Comparison of ENCODE assay signal across 11 mouse cellular contexts in the genomic region with DNA sequence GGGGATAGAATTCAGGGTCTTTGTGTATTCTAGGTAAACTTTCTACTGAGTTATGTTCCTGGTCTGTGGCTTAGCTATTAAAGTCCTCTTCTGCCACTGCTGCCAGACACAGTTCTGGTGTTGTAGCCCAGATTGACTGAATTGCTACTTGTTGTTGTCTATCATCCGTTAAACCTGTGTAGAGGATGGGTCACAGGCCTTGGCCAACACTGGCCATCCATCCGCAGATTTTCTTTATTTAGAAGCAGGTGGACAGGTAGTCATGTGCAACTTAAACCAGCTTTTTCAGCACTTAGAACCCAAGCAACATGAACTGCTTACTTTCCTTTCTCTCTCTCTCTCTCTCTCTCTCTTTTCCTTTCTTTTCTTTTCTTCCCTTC. TPM values are rescaled to one million over a fixed set of nuclear protein-coding genes. Genes with fewer than 3 reads are reported as not detected.
A peak's percentile ranks its signal among the peaks of the same experiment; 100 is the strongest.
DNase-seq lines count a peak whose midpoint lies in the region; ATAC-seq and TF ChIP-seq lines count a peak whose summit lies in the region.
"Had no signal": no experiment of that assay in that cellular context is flagged by ENCODE, and none has a peak within 500 bp of the region (broad histone marks: within the 10 kb centered on the region; RNA-seq: fewer than 3 reads in every experiment).

No protein-coding gene starts in this region.

- peaks cover 16% of the 10 kb centered on the region for H3K4me1 ChIP-seq in heart, embryonic 15.5 days (replicated peaks)
- H3K4me1 ChIP-seq in brown adipose tissue, adult 24 weeks (ENCODE audit: control insufficient read depth, insufficient read depth, insufficient read length, low read length), result peaks cover 5% of the 10 kb centered on the region
- H3K4me1 ChIP-seq in intestine, embryonic 15.5 days (replicated peaks), result peaks cover 9% of the 10 kb centered on the region
- no peaks in the 10 kb centered on the region for H3K4me1 ChIP-seq in midbrain, postnatal 0 days (ENCODE audit: insufficient read depth, low read length)

- no peaks in the 10 kb centered on the region for H3K9me3 ChIP-seq in heart, embryonic 15.5 days (replicated peaks)
- H3K9me3 ChIP-seq in intestine, embryonic 15.5 days, result no peaks in the 10 kb centered on the region
- no peaks in the 10 kb centered on the region for H3K9me3 ChIP-seq in midbrain, postnatal 0 days (ENCODE audit: low read length)

- H3K27ac ChIP-seq in heart, embryonic 15.5 days, result no peak overlapping the region
- H3K27ac ChIP-seq in brown adipose tissue, adult 24 weeks (replicated peaks; ENCODE audit: low read depth, low read length), result no peak overlapping the region
- H3K27ac ChIP-seq in intestine, embryonic 15.5 days, result no peak overlapping the region
- no peak overlapping the region for H3K27ac ChIP-seq in midbrain, postnatal 0 days (ENCODE audit: low read depth, low read length)
- H3K27ac ChIP-seq in left cerebral cortex, adult 2 months, result no peak overlapping the region

- H3K36me3 ChIP-seq in heart, embryonic 15.5 days, result peaks cover 14% of the 10 kb centered on the region
- no peaks in the 10 kb centered on the region for H3K36me3 ChIP-seq in intestine, embryonic 15.5 days
- no peaks in the 10 kb centered on the region for H3K36me3 ChIP-seq in midbrain, postnatal 0 days (ENCODE audit: insufficient read depth, low read length)

- TF ChIP-seq CTCF in midbrain, postnatal 0 days (IDR thresholded peaks at IDR 0.05), result no peak
- no peak for TF ChIP-seq CTCF in left cerebral cortex, adult 2 months (IDR thresholded peaks at IDR 0.05)

- H3K4me3 ChIP-seq in heart, embryonic 15.5 days, result peak overlapping the region; percentile 71
- H3K4me3 ChIP-seq in brown adipose tissue, adult 24 weeks (ENCODE audit: insufficient read depth, low read depth, low read length), result peak overlapping the region; percentile 53
- H3K4me3 ChIP-seq in intestine, embryonic 15.5 days (replicated peaks), result peak overlapping the region; percentile 64
- no peak overlapping the region for H3K4me3 ChIP-seq in midbrain, postnatal 0 days (ENCODE audit: low read depth, low read length)
- H3K4me3 ChIP-seq in left cerebral cortex, adult 2 months, result no peak overlapping the region

- intact Hi-C loops in heart, postnatal 14 days (cut with DNase I), result no loop called here
- intact Hi-C loops in left cerebral cortex, adult 2 months (cut with DNase I), result no loop called here

- 77% methylated on average over 2 of the region's 2 CpGs for WGBS in heart, embryonic 15.5 days
- WGBS in intestine, embryonic 15.5 days, result 43% methylated on average over 2 of the region's 2 CpGs
- WGBS in midbrain, postnatal 0 days, result 91% methylated on average over 2 of the region's 2 CpGs

- ATAC-seq in heart, embryonic 15.5 days (replicated peaks; ENCODE audit: insufficient number of reproducible peaks, insufficient read depth, low FRiP score, low read depth), result no peak
- ATAC-seq in intestine, embryonic 15.5 days, result no peak
- no peak for ATAC-seq in midbrain, postnatal 0 days (ENCODE audit: low FRiP score)

- H3K9ac ChIP-seq in heart, embryonic 15.5 days, result peak overlapping the region; percentile 79; the same call in 1 of the 2 replicates
- peak overlapping the region; percentile 60; the same call in 1 of the 2 replicates for H3K9ac ChIP-seq in intestine, embryonic 15.5 days
- no peak overlapping the region for H3K9ac ChIP-seq in midbrain, postnatal 0 days (replicated peaks; ENCODE audit: low read length, poor library complexity, severe bottlenecking)

- no peaks in the 10 kb centered on the region for H3K27me3 ChIP-seq in heart, embryonic 15.5 days
- no peaks in the 10 kb centered on the region for H3K27me3 ChIP-seq in intestine, embryonic 15.5 days (replicated peaks)
- no peaks in the 10 kb centered on the region for H3K27me3 ChIP-seq in midbrain, postnatal 0 days (ENCODE audit: insufficient read depth, low read length)

- H3K4me2 ChIP-seq in heart, embryonic 15.5 days, result peak overlapping the region; percentile 78
- H3K4me2 ChIP-seq in intestine, embryonic 15.5 days (replicated peaks), result peak overlapping the region; percentile 64
- H3K4me2 ChIP-seq in midbrain, postnatal 0 days (ENCODE audit: low read depth, low read length, poor library complexity, severe bottlenecking), result 0 out of 2 replicates have a peak overlapping the region, but pooled peaks have one; percentile 57

- no peak for DNase-seq in heart, postnatal 14 days
- no peak for DNase-seq in midbrain, postnatal 0 days (ENCODE audit: low spot score)
- no peak for DNase-seq in adrenal gland, postnatal 10 days
- DNase-seq in natural killer cell, adult 2 months (ENCODE audit: low spot score in 2 of 2), result no peak
- no peak for DNase-seq in left cerebral cortex, adult 2 months (ENCODE audit: extremely low spot score in 1 of 2, low spot score in 2 of 2)
- DNase-seq: cerebellum, postnatal 25 days; kidney, postnatal 14 days; thymus, postnatal 25 days had no signal

RNA-seq across cellular contexts. Expression of gene Wdr76, which starts 1.4 kb away (rescaled TPM):
- polyA plus RNA-seq in heart, embryonic 15.5 days (2015; fragmentation: Nextera tagmentation; extraction: Ambion mirVana), result 6.7 TPM in 2 replicates
- total RNA-seq in heart, postnatal 14 days (2021), result 1 to 10 TPM; 3.2 to 5.5 TPM
- 2.2 and 2.3 TPM in 2 replicates for polyA plus RNA-seq in brown adipose tissue, adult 24 weeks (2012; ENCODE audit: insufficient read depth, insufficient read length, missing spikeins)
- 6.3 and 8.6 TPM in 2 replicates for polyA plus RNA-seq in intestine, embryonic 15.5 days (2015; fragmentation: Nextera tagmentation; extraction: Ambion mirVana)
- 4.8 TPM in 2 replicates for total RNA-seq in midbrain, postnatal 0 days (2014; rRNA removed)
- 1.8 and 2.1 TPM in 2 replicates for polyA plus RNA-seq in midbrain, postnatal 0 days (2015; fragmentation: Nextera tagmentation; extraction: Ambion mirVana)
- 10 to 100 TPM in 1 of 2 experiments, 1 to 10 TPM in 1; 6.3 to 10.9 TPM for total RNA-seq in adrenal gland, postnatal 10 days (2021)
- total RNA-seq in left cerebral cortex, adult 2 months (2021), result 1 to 10 TPM; 4.5 to 5.5 TPM

RNA-seq across cellular contexts. Expression of gene Mfap1a, which starts 1.5 kb away (rescaled TPM):
- polyA plus RNA-seq in heart, embryonic 15.5 days (2015; fragmentation: Nextera tagmentation; extraction: Ambion mirVana), result 18.4 and 21.5 TPM in 2 replicates
- total RNA-seq in heart, postnatal 14 days (2021), result 10 to 100 TPM; 27.2 to 28.2 TPM
- polyA plus RNA-seq in brown adipose tissue, adult 24 weeks (2012; ENCODE audit: insufficient read depth, insufficient read length, missing spikeins), result 17.5 and 19.3 TPM in 2 replicates
- 19.8 and 20.8 TPM in 2 replicates for polyA plus RNA-seq in intestine, embryonic 15.5 days (2015; fragmentation: Nextera tagmentation; extraction: Ambion mirVana)
- total RNA-seq in midbrain, postnatal 0 days (2014; rRNA removed), result 13.9 and 14.2 TPM in 2 replicates
- polyA plus RNA-seq in midbrain, postnatal 0 days (2015; fragmentation: Nextera tagmentation; extraction: Ambion mirVana), result 20.8 and 20.9 TPM in 2 replicates
- total RNA-seq in adrenal gland, postnatal 10 days (2021), result 10 to 100 TPM; 24.5 to 25.7 TPM
- total RNA-seq in left cerebral cortex, adult 2 months (2021), result 10 to 100 TPM; 33.3 TPM

RNA-seq across cellular contexts. Expression of gene Mfap1b, which starts 34.1 kb away (rescaled TPM):
- 39.7 and 42.1 TPM in 2 replicates for polyA plus RNA-seq in heart, embryonic 15.5 days (2015; fragmentation: Nextera tagmentation; extraction: Ambion mirVana)
- total RNA-seq in heart, postnatal 14 days (2021), result 10 to 100 TPM; 25.7 to 25.9 TPM
- 22.1 and 30.8 TPM in 2 replicates for polyA plus RNA-seq in brown adipose tissue, adult 24 weeks (2012; ENCODE audit: insufficient read depth, insufficient read length, missing spikeins)
- polyA plus RNA-seq in intestine, embryonic 15.5 days (2015; fragmentation: Nextera tagmentation; extraction: Ambion mirVana), result 41.5 and 42.6 TPM in 2 replicates
- 22.6 and 30.4 TPM in 2 replicates for total RNA-seq in midbrain, postnatal 0 days (2014; rRNA removed)
- polyA plus RNA-seq in midbrain, postnatal 0 days (2015; fragmentation: Nextera tagmentation; extraction: Ambion mirVana), result 56.2 and 57.4 TPM in 2 replicates
- 10 to 100 TPM; 24.9 to 26.8 TPM for total RNA-seq in adrenal gland, postnatal 10 days (2021)
- total RNA-seq in left cerebral cortex, adult 2 months (2021), result 10 to 100 TPM; 40.9 to 41.5 TPM

RNA-seq across cellular contexts. Expression of gene Serinc4, which starts 51.4 kb away (rescaled TPM):
- 0.13 and 0.19 TPM in 2 replicates for polyA plus RNA-seq in heart, embryonic 15.5 days (2015; fragmentation: Nextera tagmentation; extraction: Ambion mirVana)
- under 1 TPM in 1 of 2 experiments, not detected in 1; 0.17 TPM for total RNA-seq in heart, postnatal 14 days (2021)
- not detected in 2 replicates for polyA plus RNA-seq in brown adipose tissue, adult 24 weeks (2012; ENCODE audit: insufficient read depth, insufficient read length, missing spikeins)
- 0.23 and 0.30 TPM in 2 replicates for polyA plus RNA-seq in intestine, embryonic 15.5 days (2015; fragmentation: Nextera tagmentation; extraction: Ambion mirVana)
- 1.8 and 2.6 TPM in 2 replicates for total RNA-seq in midbrain, postnatal 0 days (2014; rRNA removed)
- 1.1 and 1.5 TPM in 2 replicates for polyA plus RNA-seq in midbrain, postnatal 0 days (2015; fragmentation: Nextera tagmentation; extraction: Ambion mirVana)
- total RNA-seq in adrenal gland, postnatal 10 days (2021), result under 1 TPM in 1 of 2 experiments, not detected in 1; 0.24 TPM
- total RNA-seq in left cerebral cortex, adult 2 months (2021), result under 1 TPM; 0.21 to 0.54 TPM

RNA-seq across cellular contexts. Expression of gene Hypk, which starts 54.9 kb away (rescaled TPM):
- polyA plus RNA-seq in heart, embryonic 15.5 days (2015; fragmentation: Nextera tagmentation; extraction: Ambion mirVana), result 85.3 and 101 TPM in 2 replicates
- 10 to 100 TPM; 18.2 to 20.4 TPM for total RNA-seq in heart, postnatal 14 days (2021)
- polyA plus RNA-seq in brown adipose tissue, adult 24 weeks (2012; ENCODE audit: insufficient read depth, insufficient read length, missing spikeins), result 114 and 117 TPM in 2 replicates
- polyA plus RNA-seq in intestine, embryonic 15.5 days (2015; fragmentation: Nextera tagmentation; extraction: Ambion mirVana), result 88.6 and 101 TPM in 2 replicates
- total RNA-seq in midbrain, postnatal 0 days (2014; rRNA removed), result 12.3 and 17.6 TPM in 2 replicates
- 109 and 115 TPM in 2 replicates for polyA plus RNA-seq in midbrain, postnatal 0 days (2015; fragmentation: Nextera tagmentation; extraction: Ambion mirVana)
- total RNA-seq in adrenal gland, postnatal 10 days (2021), result 10 to 100 TPM; 29.1 to 39.9 TPM
- 10 to 100 TPM; 22.7 to 23.1 TPM for total RNA-seq in left cerebral cortex, adult 2 months (2021)

Comparison
In these comparisons a context has a peak if more than half of its experiments do, and no peak if none do; other contexts are left out.
1. H3K4me3 ChIP-seq: peak in heart, embryonic 15.5 days (single experiment), brown adipose tissue, adult 24 weeks (single experiment) and intestine, embryonic 15.5 days (single experiment); none in midbrain, postnatal 0 days (single experiment) and left cerebral cortex, adult 2 months (single experiment).
2. Peak in every context shown above with its lines, with median percentiles within 50 percentile points of each other: H3K4me2 ChIP-seq.